In the genomic region with DNA sequence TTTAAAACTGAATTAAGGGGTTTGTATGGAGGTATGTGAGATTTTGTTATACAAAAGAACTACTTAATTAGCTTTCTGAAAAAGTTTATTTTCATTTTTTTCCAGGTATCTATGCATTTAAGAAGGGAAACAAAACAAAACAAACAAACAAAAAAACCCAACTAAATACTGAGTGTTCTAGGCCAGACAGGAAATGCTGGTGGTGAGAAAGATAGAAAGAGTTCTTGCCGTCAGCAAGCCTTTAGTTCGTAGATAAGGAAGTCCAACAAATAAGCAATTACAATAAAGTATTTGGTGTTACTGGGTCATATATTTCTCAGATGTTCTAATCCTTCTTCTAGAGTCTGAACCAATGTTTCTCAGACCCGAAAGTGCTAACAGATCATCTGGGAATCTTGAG, we compare ENCODE assay signal across 9 mouse cellular contexts. TPM values are rescaled to one million over a fixed set of nuclear protein-coding genes. Genes with fewer than 3 reads are reported as not detected.
DNase-seq lines count a peak whose midpoint lies in the region; ATAC-seq lines count a peak whose summit lies in the region.
"Had no signal": no experiment of that assay in that cellular context is flagged by ENCODE, and none has a peak within 500 bp of the region (broad histone marks: within the 10 kb centered on the region; RNA-seq: fewer than 3 reads in every experiment).

No protein-coding gene starts in this region.

- H3K9ac ChIP-seq in heart, embryonic 13.5 days, result peak overlapping the region; percentile 89; the same call in 1 of the 2 replicates
- H3K9ac ChIP-seq in liver, embryonic 13.5 days, result no peak overlapping the region

- 0 out of 2 replicates have a peak, but pooled peaks cover 4% of the 10 kb centered on the region for H3K27me3 ChIP-seq in heart, embryonic 13.5 days (replicated peaks)
- peaks cover 13% of the 10 kb centered on the region; the same call in 1 of the 2 replicates for H3K27me3 ChIP-seq in forebrain, embryonic 10.5 days (ENCODE audit: poor library complexity, severe bottlenecking)
- no peaks in the 10 kb centered on the region for H3K27me3 ChIP-seq in liver, embryonic 13.5 days

- no peak for ATAC-seq in heart, embryonic 13.5 days (ENCODE audit: extremely low read depth, insufficient number of reproducible peaks, low FRiP score, low TSS enrichment)
- no peak for ATAC-seq in liver, embryonic 13.5 days (ENCODE audit: low read depth)

- peak overlapping the region; percentile 85 for H3K4me3 ChIP-seq in heart, embryonic 13.5 days
- peak overlapping the region; percentile 86; the same call in 1 of the 2 replicates for H3K4me3 ChIP-seq in forebrain, embryonic 10.5 days
- peak overlapping the region; percentile 79 for H3K4me3 ChIP-seq in liver, embryonic 13.5 days (replicated peaks)

- 47% methylated on average over 3 of the region's 3 CpGs for WGBS in heart, embryonic 13.5 days
- 70% methylated on average over 3 of the region's 3 CpGs for WGBS in forebrain, embryonic 10.5 days
- 16% methylated on average over 3 of the region's 3 CpGs for WGBS in liver, embryonic 13.5 days (ENCODE audit: insufficient replicate concordance)

- H3K9me3 ChIP-seq in heart, embryonic 13.5 days, result no peaks in the 10 kb centered on the region
- no peaks in the 10 kb centered on the region for H3K9me3 ChIP-seq in forebrain, embryonic 10.5 days
- no peaks in the 10 kb centered on the region for H3K9me3 ChIP-seq in liver, embryonic 13.5 days (replicated peaks)

- H3K4me2 ChIP-seq in heart, embryonic 13.5 days, result peak overlapping the region; percentile 100
- peak overlapping the region; percentile 96 for H3K4me2 ChIP-seq in liver, embryonic 13.5 days

- intact Hi-C loops in heart, postnatal 25 days (cut with DNase I), result no loop called here

- H3K36me3 ChIP-seq in heart, embryonic 13.5 days, result no peaks in the 10 kb centered on the region
- H3K36me3 ChIP-seq in forebrain, embryonic 10.5 days (replicated peaks), result no peaks in the 10 kb centered on the region
- no peaks in the 10 kb centered on the region for H3K36me3 ChIP-seq in liver, embryonic 13.5 days

- no peak overlapping the region; the same call in 1 of the 2 replicates for H3K27ac ChIP-seq in heart, embryonic 13.5 days (replicated peaks)
- H3K27ac ChIP-seq in forebrain, embryonic 10.5 days, result no peak overlapping the region
- no peak overlapping the region for H3K27ac ChIP-seq in liver, embryonic 13.5 days

- H3K4me1 ChIP-seq in heart, embryonic 13.5 days, result peaks cover 8% of the 10 kb centered on the region
- H3K4me1 ChIP-seq in forebrain, embryonic 10.5 days, result peaks cover 13% of the 10 kb centered on the region
- peaks cover 32% of the 10 kb centered on the region for H3K4me1 ChIP-seq in liver, embryonic 13.5 days (replicated peaks)

- no peak for DNase-seq in heart, postnatal 25 days (ENCODE audit: low spot score)
- peak; percentile 35 for DNase-seq in CD4-positive helper T cell, adult 2 months (ENCODE audit: low read depth, low spot score)
- DNase-seq in forebrain, embryonic 10.5 days (ENCODE audit: extremely low spot score, low spot score), result no peak
- peak; percentile 11 for DNase-seq in liver, embryonic 13.5 days
- DNase-seq in Muller cell, postnatal 12 days (ENCODE audit: inconsistent ontology term), result no peak
- no peak for DNase-seq in adrenal gland, postnatal 10 days
- DNase-seq in adrenal gland, adult 2 months, result no peak
- DNase-seq: kidney, postnatal 10 days had no signal

RNA-seq across cellular contexts. Expression of a gene that starts 1.8 kb away (rescaled TPM):
- polyA plus RNA-seq in heart, embryonic 13.5 days (2015; fragmentation: Nextera tagmentation; extraction: Ambion mirVana), result 1.7 and 2.1 TPM in 2 replicates
- total RNA-seq in heart, postnatal 25 days (2021), result 1 to 10 TPM; 5.6 to 7.7 TPM
- polyA plus RNA-seq in forebrain, embryonic 10.5 days (2016; fragmentation: Nextera tagmentation; extraction: Ambion mirVana), result 3.1 and 3.7 TPM in 2 replicates
- polyA plus RNA-seq in liver, embryonic 13.5 days (2015; fragmentation: Nextera tagmentation; extraction: Ambion mirVana), result 1.8 and 2.0 TPM in 2 replicates
- 10 to 100 TPM in 1 of 2 experiments, 1 to 10 TPM in 1; 8.5 to 12.8 TPM for total RNA-seq in adrenal gland, postnatal 10 days (2021)
- 1 to 10 TPM; 4.1 to 5.6 TPM for total RNA-seq in adrenal gland, adult 2 months (2021)
- 2.6 and 2.9 TPM in 2 replicates for polyA plus RNA-seq in adrenal gland, adult 2 months (2012; rRNA removed)

RNA-seq across cellular contexts. Expression of a gene that starts 52.7 kb away (rescaled TPM):
- 11.0 and 14.0 TPM in 2 replicates for polyA plus RNA-seq in heart, embryonic 13.5 days (2015; fragmentation: Nextera tagmentation; extraction: Ambion mirVana)
- 1 to 10 TPM; 1.0 to 1.1 TPM for total RNA-seq in heart, postnatal 25 days (2021)
- polyA plus RNA-seq in forebrain, embryonic 10.5 days (2016; fragmentation: Nextera tagmentation; extraction: Ambion mirVana), result 6.5 and 10.0 TPM in 2 replicates
- polyA plus RNA-seq in liver, embryonic 13.5 days (2015; fragmentation: Nextera tagmentation; extraction: Ambion mirVana), result 1.5 TPM in 2 replicates
- total RNA-seq in adrenal gland, postnatal 10 days (2021), result 1 to 10 TPM; 1.1 to 2.2 TPM
- 1 to 10 TPM in 1 of 2 experiments, under 1 TPM in 1; 0.84 to 1.6 TPM for total RNA-seq in adrenal gland, adult 2 months (2021)
- polyA plus RNA-seq in adrenal gland, adult 2 months (2012; rRNA removed), result 1.6 and 2.7 TPM in 2 replicates

RNA-seq across cellular contexts. Expression of a gene that starts 56.4 kb away (rescaled TPM):
- 11.0 and 11.6 TPM in 2 replicates for polyA plus RNA-seq in heart, embryonic 13.5 days (2015; fragmentation: Nextera tagmentation; extraction: Ambion mirVana)
- total RNA-seq in heart, postnatal 25 days (2021), result under 1 TPM; 0.45 to 0.73 TPM
- polyA plus RNA-seq in forebrain, embryonic 10.5 days (2016; fragmentation: Nextera tagmentation; extraction: Ambion mirVana), result 0.27 and 0.81 TPM in 2 replicates
- 0.76 and 1.3 TPM in 2 replicates for polyA plus RNA-seq in liver, embryonic 13.5 days (2015; fragmentation: Nextera tagmentation; extraction: Ambion mirVana)
- total RNA-seq in adrenal gland, postnatal 10 days (2021), result 1 to 10 TPM; 3.1 TPM
- under 1 TPM; 0.23 to 0.79 TPM for total RNA-seq in adrenal gland, adult 2 months (2021)
- 0.26 and 0.52 TPM in 2 replicates for polyA plus RNA-seq in adrenal gland, adult 2 months (2012; rRNA removed)

Comparison
In these comparisons a context has a peak if more than half of its experiments do, and no peak if none do; other contexts are left out.
1. DNase-seq: peak in CD4-positive helper T cell, adult 2 months (single experiment) and liver, embryonic 13.5 days (single experiment); none in heart, postnatal 25 days (single experiment), forebrain, embryonic 10.5 days (single experiment), Muller cell, postnatal 12 days (single experiment), adrenal gland, postnatal 10 days (single experiment) and adrenal gland, adult 2 months (single experiment).
2. Peak in every context shown above with its lines, with median percentiles within 50 percentile points of each other: H3K4me3 ChIP-seq.